Mouse (Mus musculus) MEL (cell line): ENCODE data around the gene Egfl7.

Source experiments
- CHD1 ChIP-seq: IDR thresholded peaks from 2 replicates; pipeline ENCODE4 v1.6.1; 2012; ENCODE audit warnings: low read depth, mild to moderate bottlenecking, inconsistent platforms, low read length, improper control_type of control experiment
- CTCF ChIP-seq, 3 experiments: IDR thresholded peaks in 2 of 3; conservative IDR thresholded peaks in 1 of 3; 2 replicates each; pipeline ENCODE4 v1.5.1; 2011 to 2012; ENCODE audit warnings: low read length in 3 of 3, low read depth in 2 of 3, mild to moderate bottlenecking in 2 of 3, improper control_type of control experiment in 1 of 3, inconsistent platforms in 1 of 3, mixed read lengths in 1 of 3, moderate library complexity in 1 of 3; ENCODE audit not compliant: control insufficient read depth in 1 of 3, insufficient read depth in 1 of 3, poor library complexity in 1 of 3, severe bottlenecking in 1 of 3
- HCFC1 ChIP-seq: IDR thresholded peaks from 2 replicates; pipeline ENCODE4 v1.6.1; 2012; ENCODE audit warnings: low read depth, mild to moderate bottlenecking, inconsistent platforms, low read length, improper control_type of control experiment, moderate library complexity
- KAT2A ChIP-seq: conservative IDR thresholded peaks from 2 replicates; pipeline ENCODE4 v1.6.1; 2012; ENCODE audit warnings: low read depth, low read length, improper control_type of control experiment, inconsistent platforms
- MYC ChIP-seq: IDR thresholded peaks from 2 replicates; pipeline ENCODE4 v1.6.1; 2011; ENCODE audit warnings: low read depth, mild to moderate bottlenecking, low read length, improper control_type of control experiment, moderate library complexity
- POLR2A ChIP-seq, 2 experiments: IDR thresholded peaks; 2 replicates each; pipeline ENCODE4 v1.6.1; 2011 to 2012; ENCODE audit warnings: low read length in 2 of 2, mild to moderate bottlenecking in 2 of 2, control low read depth in 1 of 2, improper control_type of control experiment in 1 of 2, low read depth in 1 of 2, moderate library complexity in 1 of 2; ENCODE audit not compliant: control insufficient read depth in 1 of 2, insufficient read depth in 1 of 2, poor library complexity in 1 of 2
- POLR2AphosphoS5 ChIP-seq: IDR thresholded peaks from 2 replicates; pipeline ENCODE4 v1.6.1; 2012; ENCODE audit warnings: low read depth, borderline replicate concordance, mild to moderate bottlenecking, inconsistent platforms, low read length, moderate library complexity, mixed read lengths
- TAL1 ChIP-seq: IDR thresholded peaks from 2 replicates; pipeline ENCODE4 v1.6.1; 2012; ENCODE audit warnings: mild to moderate bottlenecking, inconsistent platforms, low read length, moderate library complexity, mixed read lengths
- ZKSCAN1 ChIP-seq: IDR thresholded peaks from 2 replicates; pipeline ENCODE4 v1.6.1; 2012; ENCODE audit warnings: low read depth, mild to moderate bottlenecking, inconsistent platforms, low read length, improper control_type of control experiment, moderate library complexity

DNA sequence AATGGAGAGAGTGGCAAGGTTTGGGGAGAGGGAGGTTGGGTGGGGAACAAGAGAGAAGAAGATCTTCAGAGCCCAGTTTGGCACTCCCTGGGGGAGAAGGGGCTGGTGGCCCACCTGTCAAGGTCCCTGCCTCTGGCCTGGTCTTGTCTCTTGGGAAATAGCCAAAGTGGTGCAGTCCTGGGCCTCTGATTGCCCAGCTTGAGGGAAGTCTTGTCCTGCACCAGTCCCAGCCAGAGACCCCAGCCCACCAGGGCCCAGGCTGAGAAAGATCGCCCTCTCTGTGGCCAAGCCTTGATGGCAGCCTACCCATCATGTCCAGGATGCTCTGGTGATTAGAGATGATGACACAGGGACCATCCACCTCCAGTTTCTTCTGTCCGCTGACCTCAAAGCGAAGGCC is 17.1 kb downstream of the Egfl7 start:
- no peak for TF ChIP-seq TAL1
- no peak for TF ChIP-seq CTCF (IDR thresholded peaks at IDR 0.05 in 2 of 3, conservative IDR thresholded peaks at IDR 0.05 in 1 of 3; ENCODE audit: control insufficient read depth in 1 of 3, insufficient read depth in 1 of 3, low read depth in 2 of 3, low read length in 3 of 3, poor library complexity in 1 of 3, severe bottlenecking in 1 of 3)
- no peak for TF ChIP-seq POLR2A (IDR thresholded peaks at IDR 0.05; ENCODE audit: control insufficient read depth in 1 of 2, insufficient read depth in 1 of 2, low read depth in 1 of 2, low read length in 2 of 2, poor library complexity in 1 of 2)
- no peak for TF ChIP-seq CHD1
- TF ChIP-seq ZKSCAN1 = no peak
- TF ChIP-seq HCFC1 = no peak
- no peak for TF ChIP-seq KAT2A
- no peak for TF ChIP-seq POLR2AphosphoS5
- TF ChIP-seq MYC = no peak
